Mouse (Mus musculus) c-Kit-negative CD71-positive TER-119-positive erythroid progenitor cells, embryonic 14.5 days (primary cell): ENCODE measurements around the gene Dll1.

Experiments
- DNase-seq: peaks from one replicate; pipeline ENCODE4 v3.0.0-alpha.2; 2013; ENCODE audit warnings: low read depth, low spot score

Gene Dll1

DNA sequence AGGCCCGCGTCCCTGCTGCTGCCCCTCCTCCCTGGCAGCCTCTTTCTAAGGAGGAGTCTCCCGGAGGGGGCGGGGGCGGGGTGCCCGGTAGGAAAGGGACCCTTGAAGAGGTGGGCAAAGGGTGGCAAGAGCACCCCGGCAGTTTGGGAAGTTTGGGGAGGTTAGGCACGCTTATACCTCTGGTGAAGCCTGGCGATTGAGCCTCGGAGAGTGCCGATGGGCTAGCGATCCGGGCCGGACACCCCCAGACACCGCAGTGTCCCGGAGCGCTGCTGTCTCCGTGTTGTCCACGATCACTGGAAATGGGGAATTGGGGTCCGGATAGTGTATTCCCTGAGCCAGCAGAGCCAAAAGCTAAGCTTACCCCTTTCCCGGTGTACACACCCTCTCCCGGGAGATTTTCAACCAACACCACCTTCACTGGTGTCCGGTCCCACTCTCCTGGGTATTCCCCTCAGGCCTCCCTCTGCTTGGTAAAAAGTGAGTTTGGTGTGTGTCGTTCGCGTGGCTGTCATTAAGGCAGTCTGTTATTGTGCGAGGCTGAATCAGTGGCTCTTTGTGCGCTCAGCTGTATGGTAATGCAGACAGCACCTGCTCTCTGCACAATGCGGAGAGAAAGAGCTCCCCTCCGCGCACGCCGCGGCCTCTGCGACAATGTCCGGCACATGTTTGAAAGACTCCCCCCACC is at the start of gene Dll1:
TSS of gene Dll1 (minus strand) at position 379 of the 688 bp plus-strand sequence.
- DNase-seq = no peak

DNA sequence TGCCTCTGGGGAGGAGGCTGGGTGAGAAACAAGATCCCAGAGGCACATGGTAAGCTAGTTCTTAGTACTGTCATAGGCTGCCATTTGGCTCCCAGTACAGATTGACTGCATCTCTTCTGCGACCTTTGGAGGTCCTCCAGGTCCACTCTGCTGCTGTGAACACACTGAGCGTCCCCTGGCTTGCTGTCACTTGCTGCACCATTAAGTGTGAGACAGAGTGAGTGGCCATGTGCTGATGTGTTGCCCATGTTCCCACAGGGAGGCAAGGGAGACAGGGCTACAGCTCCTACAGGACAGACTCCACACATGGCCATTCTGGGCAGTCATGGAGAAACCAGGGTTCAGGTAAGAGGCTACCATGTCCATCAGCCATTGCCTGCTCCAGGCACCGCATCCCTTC is 49.3 kb upstream of the Dll1 start:
- DNase-seq = no peak

DNA sequence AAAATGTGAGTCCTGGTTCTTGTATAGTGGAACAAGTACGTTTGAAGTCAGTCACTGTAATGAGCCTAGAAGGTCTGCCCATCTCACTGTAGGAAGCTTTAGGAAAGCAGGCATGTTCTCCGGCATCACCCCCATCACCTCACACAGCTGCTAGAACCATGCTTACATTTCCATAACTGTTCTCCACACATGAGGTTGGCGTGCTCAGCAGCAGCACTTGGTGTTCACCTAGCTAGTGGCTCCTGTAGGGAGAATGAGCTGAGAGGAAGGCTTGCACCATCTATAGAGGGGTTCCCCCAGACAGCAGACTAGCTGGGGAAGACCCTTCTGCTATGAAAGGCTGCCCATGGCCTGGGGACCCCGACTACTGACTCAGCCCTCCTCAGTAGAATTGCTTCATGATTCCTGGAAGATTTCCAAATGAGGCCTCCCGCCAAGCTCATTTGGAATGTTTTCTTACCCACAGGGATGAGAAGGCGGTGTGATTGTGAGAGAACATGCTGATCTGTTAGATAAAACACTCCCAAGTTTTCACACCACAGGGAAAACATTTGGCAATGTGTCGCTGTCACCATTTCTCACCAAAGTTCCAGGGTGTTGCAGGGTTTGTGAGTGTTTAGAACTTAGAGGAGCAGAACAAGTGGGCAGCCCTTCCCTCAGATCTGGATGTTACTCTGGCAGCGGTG is 46.6 kb upstream of the Dll1 start:
- no peak for DNase-seq

DNA sequence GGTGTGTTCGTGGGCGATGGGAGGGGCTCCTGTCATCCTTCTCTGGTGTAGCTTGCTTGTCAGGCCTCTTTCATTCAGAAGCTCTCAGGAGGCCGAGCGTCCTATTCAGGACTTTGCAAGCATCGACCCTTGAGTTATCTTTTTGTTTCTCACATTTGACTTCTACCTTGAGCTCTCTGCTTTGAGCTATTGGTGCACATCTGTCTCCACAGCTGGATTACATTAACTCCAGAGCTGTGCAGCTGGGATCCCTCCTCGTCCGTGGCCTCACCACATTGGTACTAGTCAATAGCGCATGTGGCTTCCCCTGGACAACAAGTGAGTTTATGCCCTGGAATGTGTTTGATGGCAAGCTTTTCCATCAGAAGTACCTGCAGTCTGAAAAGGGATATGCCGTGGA is 46.0 kb upstream of the Dll1 start:
- DNase-seq = no peak

DNA sequence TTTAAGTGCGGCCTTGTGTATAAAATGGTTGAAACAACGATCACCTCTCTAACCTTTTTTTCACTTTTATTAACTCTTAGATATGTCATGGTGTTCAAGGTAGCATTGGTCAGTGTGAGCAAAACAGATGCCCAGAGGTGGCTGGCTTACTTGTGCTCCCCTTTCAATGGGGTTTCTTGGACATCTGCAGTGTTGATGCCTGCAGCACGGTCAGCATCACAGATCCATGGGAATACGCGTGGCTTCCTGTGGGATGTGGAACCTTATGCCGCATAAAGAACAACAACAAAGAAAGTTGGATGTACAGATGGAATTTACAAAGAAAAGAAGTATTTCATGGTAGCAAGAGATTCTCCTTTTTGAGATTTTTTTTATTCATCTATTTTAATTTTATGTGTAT is 44.8 kb upstream of the Dll1 start:
- DNase-seq = no peak

DNA sequence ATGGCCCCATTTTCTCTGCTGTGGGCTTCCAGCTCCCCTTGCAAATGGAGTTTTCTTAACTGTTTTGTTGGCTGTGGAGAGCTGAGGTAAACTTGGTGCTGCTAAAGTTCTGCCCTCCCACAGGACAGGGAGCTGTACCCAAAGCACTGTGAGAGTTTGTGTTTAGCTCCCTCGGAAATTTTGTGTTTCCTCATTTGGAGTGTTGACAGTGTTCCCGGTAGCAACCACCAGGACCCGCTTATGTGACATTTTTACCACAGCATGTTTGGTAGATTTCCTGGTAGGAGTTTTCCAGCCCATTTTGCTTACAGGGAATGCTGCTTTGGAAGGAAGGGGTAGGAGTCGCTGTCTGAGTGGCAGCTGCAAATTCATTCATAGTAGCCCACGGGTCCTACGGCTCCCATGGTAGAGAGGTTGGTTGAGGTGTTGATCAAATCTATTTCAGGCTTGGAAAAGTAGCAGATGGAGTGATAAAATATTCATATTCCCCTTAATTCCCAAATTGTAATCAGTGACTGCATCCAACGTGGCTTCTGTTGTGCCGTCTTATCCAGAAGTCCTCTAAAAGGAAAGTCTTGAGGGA is 43.4 kb upstream of the Dll1 start:
- no peak for DNase-seq

DNA sequence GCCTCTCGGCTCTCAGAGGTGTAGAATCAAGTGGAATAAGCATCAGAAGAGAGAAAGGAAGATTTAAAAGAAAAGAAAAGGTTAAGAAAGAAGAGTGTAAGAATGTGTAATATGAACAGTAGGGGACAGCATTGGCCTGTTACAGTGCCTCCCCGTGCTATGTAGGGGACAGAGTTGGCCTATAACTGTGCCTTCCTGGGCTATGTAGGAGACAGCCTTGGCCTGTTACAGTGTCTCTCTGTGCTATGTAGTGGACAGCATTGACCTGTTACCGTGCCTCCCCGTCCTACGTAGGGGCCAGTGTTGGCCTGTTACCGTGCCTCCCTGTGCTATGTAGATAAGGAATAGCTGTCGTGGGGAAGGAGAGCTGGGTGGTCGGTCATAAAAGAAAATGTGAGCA is 42.9 kb upstream of the Dll1 start:
- DNase-seq = no peak

DNA sequence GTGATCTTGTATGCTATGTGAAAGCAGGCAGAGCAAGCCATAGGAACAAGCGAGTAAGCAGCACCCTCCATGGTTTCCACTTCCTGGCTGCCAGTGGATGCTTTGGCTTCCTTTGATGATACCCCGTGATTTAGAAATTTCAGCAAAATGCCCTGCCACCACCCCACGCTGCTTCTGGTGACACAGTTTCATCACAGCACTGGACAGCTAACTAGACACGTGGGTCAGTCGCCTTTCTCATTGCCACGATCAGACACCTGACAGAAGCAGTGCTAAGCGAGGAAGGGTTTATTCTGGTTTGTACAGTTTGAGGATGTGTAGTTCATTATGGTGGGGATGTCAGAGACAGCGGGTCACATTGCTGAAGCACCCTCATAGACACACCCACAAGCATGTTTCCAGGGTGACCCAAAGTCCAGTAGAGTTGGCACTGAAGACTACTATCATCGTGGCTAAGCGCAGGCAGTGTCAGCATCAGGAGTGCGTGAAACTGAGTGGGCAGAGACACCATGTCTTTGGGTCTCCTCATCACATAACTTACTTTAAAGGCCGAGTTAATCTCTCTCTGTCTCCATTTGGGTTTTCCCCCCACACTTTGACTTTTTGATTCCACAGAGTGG is 40.0 kb upstream of the Dll1 start:
- no peak for DNase-seq

DNA sequence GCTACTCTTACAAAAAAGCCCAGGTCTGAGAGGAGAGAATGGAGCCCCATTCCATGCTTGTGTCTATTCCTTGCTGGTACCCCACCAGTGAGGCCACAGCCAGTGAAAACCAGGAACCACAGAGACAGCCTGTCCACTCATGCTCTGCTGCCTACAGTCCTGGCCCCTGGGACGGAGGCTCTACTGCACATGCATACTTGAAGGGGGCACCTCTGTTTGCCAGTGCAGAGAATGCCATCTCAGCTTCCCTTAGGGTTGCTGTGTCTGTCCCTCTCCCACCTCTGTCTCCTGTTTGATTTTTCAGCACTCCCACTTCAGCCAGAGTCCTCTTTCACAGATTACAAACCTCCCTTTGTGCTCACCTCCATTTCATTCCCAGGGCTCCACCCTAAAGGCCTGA is 34.2 kb upstream of the Dll1 start:
- no peak for DNase-seq

DNA sequence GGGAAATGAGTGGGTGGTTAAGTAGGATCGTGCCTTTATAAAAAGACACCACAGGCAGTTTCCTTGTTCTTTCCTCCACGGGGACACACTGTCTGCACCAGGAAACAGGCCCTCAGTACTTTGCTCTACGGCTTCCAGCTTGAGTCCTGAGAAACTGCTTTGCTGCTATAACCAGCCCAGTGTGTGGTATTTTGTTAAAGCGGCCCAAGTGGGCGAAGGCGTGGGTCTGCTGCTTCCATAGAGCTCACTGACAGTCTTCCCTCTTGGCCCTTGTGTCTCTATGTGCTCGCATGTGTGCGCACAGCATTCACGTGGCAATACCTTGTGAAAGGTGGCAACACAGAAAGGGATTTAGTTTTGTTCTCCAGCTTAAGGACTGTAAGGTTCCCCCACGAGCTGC is 32.6 kb upstream of the Dll1 start:
- DNase-seq = no peak

DNA sequence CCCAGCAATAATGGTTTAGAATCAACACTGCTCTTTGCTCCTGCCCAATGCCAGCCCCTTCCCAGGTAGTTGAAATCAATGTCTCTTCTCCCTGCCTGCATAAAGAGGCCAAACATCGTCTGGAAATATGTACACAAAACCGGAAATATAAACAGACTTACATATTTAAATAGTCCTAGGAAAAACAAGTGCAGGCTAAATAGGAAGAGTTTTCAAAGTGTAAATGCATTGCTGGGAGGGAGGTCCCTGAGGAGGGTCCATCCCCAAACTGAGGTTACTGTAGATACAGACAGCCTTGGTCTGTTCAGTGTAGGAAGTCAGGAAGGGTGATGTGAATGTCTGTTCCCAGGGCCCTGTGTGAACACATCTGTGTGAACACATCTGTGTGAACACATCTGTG is 29.9 kb upstream of the Dll1 start:
- no peak for DNase-seq

DNA sequence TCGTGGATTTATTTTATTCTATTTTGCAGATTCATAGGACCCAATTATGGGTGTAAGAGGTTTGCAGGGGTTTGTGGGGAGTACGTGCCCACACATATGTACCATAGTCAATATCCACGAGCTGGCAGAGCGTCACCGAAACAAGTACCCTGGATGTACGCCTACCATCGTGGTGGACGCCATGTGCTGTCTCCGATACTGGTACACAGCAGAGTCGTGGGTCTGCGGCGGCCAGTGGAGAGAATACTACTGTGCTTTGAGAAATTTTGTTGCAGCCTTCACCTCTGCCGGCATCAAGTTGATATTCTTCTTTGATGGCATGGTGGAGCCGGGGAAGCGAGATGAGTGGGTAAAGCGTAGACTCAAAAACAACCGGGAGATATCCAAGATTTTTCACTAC is 25.0 kb upstream of the Dll1 start:
- no peak for DNase-seq

DNA sequence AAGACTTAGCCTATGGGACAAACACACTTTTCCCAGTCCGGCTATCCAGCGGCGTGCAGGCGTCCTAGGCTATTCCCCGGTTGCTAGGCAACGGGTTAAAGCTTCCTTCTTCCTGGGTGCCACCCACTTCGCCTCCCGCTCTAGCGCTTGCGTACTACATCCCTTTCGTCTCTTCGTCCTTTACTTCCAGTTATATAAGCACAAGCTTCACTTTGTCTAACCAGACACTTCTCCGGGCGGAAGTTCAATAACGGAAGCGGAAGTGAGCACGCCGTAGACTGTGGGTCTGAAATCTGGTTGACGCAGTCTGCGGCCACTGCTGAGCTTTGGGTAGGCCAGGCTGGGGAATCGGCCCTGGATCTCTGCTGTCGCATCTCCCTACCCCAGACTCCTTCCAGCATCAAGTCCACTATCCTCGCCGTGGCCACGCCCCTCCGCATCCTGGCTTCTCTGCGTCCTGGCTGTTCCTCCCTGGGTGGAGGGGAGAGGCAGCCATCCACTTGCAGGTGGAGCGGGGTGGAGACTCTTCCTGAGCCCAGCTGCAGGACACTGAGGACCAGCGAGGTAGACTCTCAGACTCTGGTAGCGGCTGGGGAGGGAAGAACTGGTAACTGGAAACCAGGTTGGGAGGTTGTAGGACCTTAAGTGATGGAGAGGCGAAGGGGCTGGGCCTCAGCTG is 19.5 kb upstream of the Dll1 start, which contains the start of gene Fam120b:
TSS of gene Fam120b (plus strand) at position 206 of the 679 bp plus-strand sequence.
- peak; percentile 54 for DNase-seq

DNA sequence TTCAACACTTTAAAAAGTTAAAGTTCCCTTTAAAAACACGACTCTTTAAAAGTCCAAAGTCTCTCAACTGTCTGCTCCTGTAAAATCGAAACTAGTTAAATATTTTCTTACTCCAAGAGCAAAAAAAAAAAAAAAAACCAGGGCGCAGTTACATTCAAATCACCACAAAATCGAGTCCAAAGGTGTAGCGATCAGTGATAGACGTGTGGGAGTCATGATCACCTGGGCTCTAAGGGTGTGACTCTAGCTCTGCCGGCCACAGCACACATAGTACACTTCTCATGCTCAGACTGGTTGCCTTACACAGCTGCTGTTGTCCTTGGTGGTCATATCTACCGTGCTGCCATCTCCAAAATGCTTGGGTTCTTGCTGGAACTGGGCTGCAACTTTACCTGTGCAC is 12.7 kb upstream of the Dll1 start:
- DNase-seq = no peak

DNA sequence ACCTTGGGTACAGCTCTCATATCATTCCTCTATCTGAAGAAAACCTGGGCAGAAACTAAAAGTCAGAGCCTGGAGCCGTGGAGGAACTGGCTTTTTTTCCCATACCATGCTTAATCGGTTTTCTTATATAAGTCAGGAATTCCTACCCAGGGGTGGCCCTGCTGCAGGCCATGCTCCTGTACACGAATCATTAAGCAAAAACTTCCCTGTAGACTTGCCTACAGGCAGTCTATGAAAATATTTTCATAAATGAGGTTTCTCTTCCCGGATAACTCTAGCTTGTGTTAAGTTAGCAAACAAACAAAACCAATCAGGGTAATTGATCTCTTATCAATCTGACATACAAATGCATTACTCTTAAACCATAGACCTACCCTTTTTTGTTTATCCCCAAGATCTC is 12.2 kb upstream of the Dll1 start:
- no peak for DNase-seq

DNA sequence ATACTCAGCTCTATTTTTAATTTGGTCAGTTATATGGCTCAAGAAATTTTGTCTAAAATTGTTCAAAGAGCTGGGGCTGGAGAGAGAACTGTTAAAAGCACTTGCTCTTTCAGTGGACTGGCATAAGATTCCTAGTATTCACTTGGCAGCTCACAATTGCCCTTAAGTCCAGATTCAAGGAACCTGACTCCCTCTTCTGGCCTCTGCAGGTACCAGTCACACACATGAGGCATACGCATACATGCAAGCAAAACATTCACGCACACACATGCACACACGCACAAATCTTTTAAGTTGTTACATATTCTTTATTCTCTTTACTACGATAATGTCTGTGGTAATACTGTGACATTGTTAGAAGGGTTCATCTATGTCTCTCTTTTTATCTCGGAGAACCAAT is 6.7 kb upstream of the Dll1 start:
- DNase-seq = no peak

DNA sequence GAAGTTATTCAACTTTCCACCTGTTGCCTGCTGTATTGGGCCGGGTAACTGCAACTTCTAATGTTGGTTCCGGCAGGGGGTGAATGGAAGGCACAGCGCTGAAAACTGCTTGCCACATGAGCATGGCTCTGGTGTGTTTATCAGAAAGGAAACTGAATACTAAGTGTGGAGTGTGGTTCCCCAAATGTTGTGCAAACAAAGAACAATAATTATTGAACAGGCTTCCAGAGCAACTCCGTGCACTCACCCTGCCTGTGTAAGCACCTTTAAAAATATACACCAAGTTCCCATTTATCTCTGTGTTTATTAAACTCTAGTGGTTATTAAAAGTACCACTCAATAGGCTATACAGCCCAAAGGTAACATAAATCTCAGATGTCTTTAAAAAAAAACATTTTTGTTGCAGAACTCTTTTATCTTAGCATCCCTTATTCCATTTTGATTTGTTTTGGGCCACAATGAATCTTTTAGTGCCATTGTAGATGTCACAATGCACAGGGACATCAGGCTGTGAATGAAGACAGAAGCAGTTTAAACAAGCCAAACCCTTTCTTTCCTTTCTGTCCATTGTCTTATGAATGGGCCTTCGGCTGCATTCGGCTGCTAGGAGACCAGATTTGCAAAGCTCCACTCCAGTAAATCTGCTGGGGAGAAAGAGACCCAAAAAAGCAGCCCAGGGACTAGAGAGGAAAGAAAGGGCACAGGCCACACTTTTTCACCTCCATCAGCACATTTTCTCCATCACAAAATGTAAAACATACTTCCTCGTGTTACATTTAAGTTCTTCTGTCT is 5.4 kb upstream of the Dll1 start:
- DNase-seq = no peak

DNA sequence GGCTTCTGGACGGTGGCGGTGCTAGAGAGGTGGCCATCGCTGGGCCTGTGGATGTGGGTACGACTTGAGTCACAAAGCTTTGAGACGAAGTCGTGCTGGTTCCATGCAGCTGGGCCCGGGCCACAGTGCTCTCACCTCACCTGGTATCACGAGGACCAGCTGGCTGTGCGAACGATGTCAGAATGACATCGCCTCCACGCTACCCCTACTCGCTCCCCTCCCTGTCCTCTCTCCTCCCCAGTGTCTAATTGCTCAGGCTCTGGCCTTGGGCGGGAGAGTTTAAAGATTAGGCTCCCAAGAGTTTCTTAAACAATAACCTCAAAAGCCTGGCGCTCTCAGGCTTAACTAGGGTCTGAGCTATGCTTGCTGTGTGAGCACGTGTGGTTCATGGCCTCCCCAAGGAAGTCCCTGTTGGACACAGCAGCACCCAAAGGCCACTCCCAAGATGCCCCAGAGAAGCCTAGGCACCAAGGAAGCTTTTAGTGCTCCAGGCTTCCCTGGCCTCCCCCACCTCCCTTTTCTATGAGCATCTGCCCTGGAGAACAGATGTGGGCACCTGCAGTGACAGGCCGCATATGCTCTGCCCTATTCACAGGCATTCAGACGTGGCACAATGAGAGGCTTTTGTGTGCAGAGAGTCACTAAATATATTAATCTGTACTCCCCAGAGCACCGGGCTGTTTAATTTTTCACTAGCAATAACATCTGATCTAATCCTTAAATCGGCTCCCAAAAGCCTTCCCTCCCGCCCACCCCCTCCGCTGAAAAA is 4.6 kb upstream of the Dll1 start:
- no peak for DNase-seq

DNA sequence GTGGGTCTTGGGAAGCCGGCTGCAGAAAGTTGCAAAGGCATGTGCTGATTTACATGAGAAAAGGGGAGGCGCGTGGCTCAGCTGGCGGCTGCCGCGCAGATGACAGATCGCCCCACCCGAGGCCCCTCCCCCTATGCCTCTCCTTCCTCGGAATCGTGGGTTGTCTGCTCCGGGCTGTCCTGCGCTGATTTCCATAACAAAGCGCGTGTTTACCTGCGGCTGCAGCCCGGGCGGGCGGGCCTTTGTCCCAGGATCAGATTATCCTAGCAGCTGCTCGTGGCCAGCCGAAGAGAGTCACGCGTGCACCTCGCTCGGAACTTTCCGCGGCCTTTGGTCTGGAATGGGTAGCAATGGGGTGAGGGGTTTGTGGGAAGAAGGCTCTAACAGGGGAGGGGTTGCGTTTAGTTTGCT is 4.0 kb upstream of the Dll1 start:
- no peak for DNase-seq

DNA sequence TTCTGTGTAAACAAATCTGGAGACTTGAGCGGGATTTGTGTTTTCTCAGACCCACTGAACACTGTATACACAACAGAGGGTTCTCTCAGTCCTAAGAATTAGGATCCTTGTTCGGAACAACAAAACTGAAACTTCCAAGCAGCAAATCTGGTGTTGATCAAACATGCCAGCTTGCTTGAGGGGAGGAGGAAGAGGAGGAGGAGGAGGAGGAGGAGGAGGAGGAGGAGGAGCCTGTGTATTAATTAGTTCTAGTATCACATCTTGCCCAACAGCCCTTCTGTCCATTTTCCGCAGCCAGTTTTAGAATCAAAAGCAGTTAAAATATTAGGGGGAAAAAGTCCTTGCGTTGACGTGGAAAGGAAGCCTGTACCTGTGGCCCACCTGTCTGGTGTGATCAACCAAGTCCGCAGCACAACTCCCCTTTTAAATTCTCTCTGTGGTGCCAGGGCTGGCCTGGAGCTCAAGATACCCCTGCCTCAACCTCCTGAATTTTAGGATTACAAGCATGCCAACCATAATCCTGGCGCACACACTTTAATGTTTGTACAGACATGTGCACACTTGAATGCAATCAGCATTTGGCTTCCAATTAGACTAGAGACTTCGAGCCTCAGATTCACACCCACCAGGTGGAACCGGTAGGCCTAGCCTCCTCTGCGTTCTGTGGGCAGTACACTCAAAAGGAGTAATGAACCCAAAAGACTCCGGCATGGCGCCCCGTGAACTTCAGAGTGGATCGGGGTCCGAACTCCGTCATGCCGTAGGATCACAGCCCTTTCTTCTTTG is 3.3 kb upstream of the Dll1 start:
- DNase-seq = no peak
